Mouse (Mus musculus) gastrocnemius, postnatal 4 days (tissue): ENCODE results near the gene Slc25a19. TPM values are rescaled to one million over a fixed set of nuclear protein-coding genes. Genes with fewer than 3 reads are reported as not detected.

Source experiments
- DNase-seq, 2 experiments: peaks; one replicate each; pipeline ENCODE4 v3.0.0; 2021 to 2022; ENCODE audit warnings: low spot score in 2 of 2, mixed read lengths in 2 of 2
- total RNA-seq, 2 experiments: library from RNA; stranded (reverse); gene quantifications; 2 replicates each; pipeline ENCODE4 v1.2.3; 2021

Slc25a19 gene
- total RNA-seq, 2 experiments from 2014 or later = 24.0 to 27.4 TPM

- DNase-seq = no peak
These were observed 25.0 kb downstream of the Slc25a19 start for GRCm38 (mm10) chr11:115603128-115603475.

GRCm38 (mm10) chr11:115601174-115601573 is 26.9 kb downstream of the Slc25a19 start:
- no peak for DNase-seq

GRCm38 (mm10) chr11:115600743-115601142 is 27.4 kb downstream of the Slc25a19 start:
- no peak for DNase-seq

GRCm38 (mm10) chr11:115599722-115600121 is 28.4 kb downstream of the Slc25a19 start:
- no peak for DNase-seq

GRCm38 (mm10) chr11:115598309-115598708 is 29.8 kb downstream of the Slc25a19 start:
- DNase-seq = no peak

- no peak for DNase-seq
These were observed 32.9 kb downstream of the Slc25a19 start for GRCm38 (mm10) chr11:115595209-115595608.

- no peak for DNase-seq
These were observed 37.5 kb downstream of the Slc25a19 start for GRCm38 (mm10) chr11:115590526-115591075.

GRCm38 (mm10) chr11:115587984-115588383 is 40.1 kb downstream of the Slc25a19 start:
- DNase-seq = no peak

- DNase-seq = no peak
These were observed 41.7 kb downstream of the Slc25a19 start for GRCm38 (mm10) chr11:115586403-115586802.

GRCm38 (mm10) chr11:115585573-115586100 is 42.5 kb downstream of the Slc25a19 start:
- DNase-seq = no peak

- DNase-seq = no peak
These were observed 43.6 kb downstream of the Slc25a19 start for GRCm38 (mm10) chr11:115584376-115585073.

- no peak for DNase-seq
These were observed 45.0 kb downstream of the Slc25a19 start for GRCm38 (mm10) chr11:115582913-115583606.

- DNase-seq = no peak
These were observed 49.0 kb downstream of the Slc25a19 start for GRCm38 (mm10) chr11:115579080-115579479.

- no peak for DNase-seq
These were observed 63.1 kb downstream of the Slc25a19 start for GRCm38 (mm10) chr11:115564961-115565360.

Other genes with a start within 250 kb of the Slc25a19 start
- 10 to 100 TPM; 19.4 to 22.2 TPM for gene Cdr2l, start 246.4 kb downstream of the Slc25a19 start, total RNA-seq
- 10 to 100 TPM; 89.6 to 94.0 TPM for gene Mrpl58, start 224.5 kb downstream of the Slc25a19 start, total RNA-seq
- 100 to 1,000 TPM; 763 to 790 TPM for gene Atp5h, start 208.3 kb downstream of the Slc25a19 start, total RNA-seq
- 10 to 100 TPM; 21.4 to 21.6 TPM for gene Kctd2, start 208.2 kb downstream of the Slc25a19 start, total RNA-seq
- not detected for gene Trim80, start 187.8 kb downstream of the Slc25a19 start, total RNA-seq
- not detected for gene Slc16a5, start 165.8 kb downstream of the Slc25a19 start, total RNA-seq
- 1 to 10 TPM; 2.1 to 3.4 TPM for gene Armc7, start 152.6 kb downstream of the Slc25a19 start, total RNA-seq
- 10 to 100 TPM; 20.1 to 23.0 TPM for gene Nt5c, start 136.4 kb downstream of the Slc25a19 start, total RNA-seq
- gene Jpt1, start 113.9 kb downstream of the Slc25a19 start, total RNA-seq = 100 to 1,000 TPM; 251 to 285 TPM
- 100 to 1,000 TPM; 230 to 244 TPM for gene Sumo2, start 92.0 kb downstream of the Slc25a19 start, total RNA-seq
- gene Nup85, start 63.9 kb downstream of the Slc25a19 start, total RNA-seq = 10 to 100 TPM; 43.4 to 45.2 TPM
- gene Mrps7, start 24.4 kb downstream of the Slc25a19 start, total RNA-seq = 10 to 100 TPM; 70.9 to 73.2 TPM
- gene Gga3, start 24.2 kb downstream of the Slc25a19 start, total RNA-seq = 10 to 100 TPM; 15.9 to 21.8 TPM
- gene Mif4gd, start 15.3 kb downstream of the Slc25a19 start, total RNA-seq = 10 to 100 TPM; 29.7 to 31.9 TPM
- gene Grb2, start 80.3 kb upstream of the Slc25a19 start, total RNA-seq = 100 to 1,000 TPM; 106 to 116 TPM
- gene Tmem94, start 137.1 kb upstream of the Slc25a19 start, total RNA-seq = 10 to 100 TPM; 51.9 to 57.3 TPM
- gene Caskin2, start 185.3 kb upstream of the Slc25a19 start, total RNA-seq = 10 to 100 TPM; 26.1 to 26.8 TPM
- 10 to 100 TPM; 15.6 to 16.9 TPM for gene Tsen54, start 186.4 kb upstream of the Slc25a19 start, total RNA-seq
- gene Llgl2, start 195.8 kb upstream of the Slc25a19 start, total RNA-seq = 10 to 100 TPM; 19.0 to 21.6 TPM
- gene Myo15b, start 230.1 kb upstream of the Slc25a19 start, total RNA-seq = under 1 TPM; 0.37 to 0.60 TPM